Mouse (Mus musculus) liver, adult 2 months (tissue): Measurements from ENCODE around the gene Esrrb.

Experiments
- CTCF ChIP-seq: fragments of 200-500 bp; IDR thresholded peaks from 2 replicates; pipeline ENCODE4 v1.5.1; 2011; ENCODE audit warnings: low read depth, low read length, control low read depth
- POLR2A ChIP-seq: fragments of 200-500 bp; IDR thresholded peaks from 2 replicates; pipeline ENCODE4 v1.6.1; 2011; ENCODE audit warnings: low read length, control low read depth; ENCODE audit not compliant: insufficient read depth; ENCODE audit errors: extremely low read depth

DNA sequence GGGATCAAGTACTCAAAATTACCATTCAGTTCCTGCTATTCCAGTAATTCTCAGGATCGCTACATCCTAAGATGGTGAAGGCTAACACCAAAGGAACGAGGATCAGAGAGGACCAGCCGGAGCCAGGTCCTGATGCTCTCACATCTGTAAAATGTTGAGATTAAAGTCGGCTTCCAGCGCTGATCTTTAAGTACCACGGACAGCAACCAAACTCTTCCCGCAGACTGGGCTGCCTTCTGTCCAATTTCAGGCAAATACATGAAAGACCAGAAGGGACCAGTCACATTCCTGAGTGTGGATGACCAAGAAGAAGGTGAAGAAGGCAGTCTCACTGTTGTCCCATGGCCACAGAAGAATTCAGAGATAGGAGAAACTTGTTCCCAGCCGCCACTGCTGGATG is 186.9 kb downstream of the Esrrb start:
- TF ChIP-seq CTCF, result no peak
- no peak for TF ChIP-seq POLR2A
